Mouse (Mus musculus) gastrocnemius, postnatal 25 days (tissue): ENCODE measurements at regions not wholly inside any gene's neighbourhood (a gene's known extent, or its start where the extent isn't known, plus 50 kb on each side); places are given as distances from the start of the nearest gene placed in this dataset.

ENCODE experiments used
- DNase-seq: peaks from one replicate; pipeline ENCODE4 v3.0.0; 2022

- DNase-seq, result no peak
Measured at GRCm38 (mm10) chrX:12373670-12374069, 213.5 kb upstream of the Bcor start.

GRCm38 (mm10) chrX:12375796-12376195, 211.8 kb upstream of the Atp6ap2 start:
- no peak for DNase-seq

- no peak for DNase-seq
Measured at GRCm38 (mm10) chrX:12376238-12376980, 211.2 kb upstream of the Atp6ap2 start.

GRCm38 (mm10) chrX:12377441-12377840, 210.2 kb upstream of the Atp6ap2 start:
- DNase-seq, result no peak

GRCm38 (mm10) chrX:12392145-12392825, 195.3 kb upstream of the Atp6ap2 start:
- DNase-seq, result no peak

GRCm38 (mm10) chrX:12409319-12409718, 178.3 kb upstream of the Atp6ap2 start:
- no peak for DNase-seq

GRCm38 (mm10) chrX:12425566-12425965, 162.0 kb upstream of the Atp6ap2 start:
- DNase-seq, result no peak

- DNase-seq, result no peak
Measured at GRCm38 (mm10) chrX:12426664-12427063, 160.9 kb upstream of the Atp6ap2 start.

- DNase-seq, result no peak
Measured at GRCm38 (mm10) chrX:12432289-12432688, 155.3 kb upstream of the Atp6ap2 start.

GRCm38 (mm10) chrX:12435656-12436055, 151.9 kb upstream of the Atp6ap2 start:
- DNase-seq, result no peak

GRCm38 (mm10) chrX:12436106-12436505, 151.5 kb upstream of the Atp6ap2 start:
- DNase-seq, result no peak

- peak; percentile 7 for DNase-seq
Measured at GRCm38 (mm10) chrX:12439447-12439846, 148.2 kb upstream of the Atp6ap2 start.

- DNase-seq, result no peak
Measured at GRCm38 (mm10) chrX:12443794-12444193, 143.8 kb upstream of the Atp6ap2 start.

- DNase-seq, result no peak
Measured at GRCm38 (mm10) chrX:12445093-12445492, 142.5 kb upstream of the Atp6ap2 start.

- DNase-seq, result no peak
Measured at GRCm38 (mm10) chrX:12447962-12448361, 139.6 kb upstream of the Atp6ap2 start.

- no peak for DNase-seq
Measured at GRCm38 (mm10) chrX:12449688-12450087, 137.9 kb upstream of the Atp6ap2 start.

GRCm38 (mm10) chrX:12452979-12453769, 134.4 kb upstream of the Atp6ap2 start:
- DNase-seq, result no peak

- DNase-seq, result no peak
Measured at GRCm38 (mm10) chrX:12461657-12462056, 125.9 kb upstream of the Atp6ap2 start.

- DNase-seq, result no peak
Measured at GRCm38 (mm10) chrX:12462936-12463647, 124.5 kb upstream of the Atp6ap2 start.

- DNase-seq, result no peak
Measured at GRCm38 (mm10) chrX:12466312-12466711, 121.3 kb upstream of the Atp6ap2 start.

GRCm38 (mm10) chrX:12466897-12467296, 120.7 kb upstream of the Atp6ap2 start:
- no peak for DNase-seq

- no peak for DNase-seq
Measured at GRCm38 (mm10) chrX:12467528-12468179, 119.9 kb upstream of the Atp6ap2 start.
